Mouse (Mus musculus): ENCODE measurements around the gene Trpm5. TPM values are rescaled to one million over a fixed set of nuclear protein-coding genes. Genes with fewer than 3 reads are reported as not detected.
A peak's percentile ranks its signal among the peaks of the same experiment; 100 is the strongest.

Gene Trpm5
- polyA plus RNA-seq, 1 experiment from 2014 or later = 0.42 TPM

DNA sequence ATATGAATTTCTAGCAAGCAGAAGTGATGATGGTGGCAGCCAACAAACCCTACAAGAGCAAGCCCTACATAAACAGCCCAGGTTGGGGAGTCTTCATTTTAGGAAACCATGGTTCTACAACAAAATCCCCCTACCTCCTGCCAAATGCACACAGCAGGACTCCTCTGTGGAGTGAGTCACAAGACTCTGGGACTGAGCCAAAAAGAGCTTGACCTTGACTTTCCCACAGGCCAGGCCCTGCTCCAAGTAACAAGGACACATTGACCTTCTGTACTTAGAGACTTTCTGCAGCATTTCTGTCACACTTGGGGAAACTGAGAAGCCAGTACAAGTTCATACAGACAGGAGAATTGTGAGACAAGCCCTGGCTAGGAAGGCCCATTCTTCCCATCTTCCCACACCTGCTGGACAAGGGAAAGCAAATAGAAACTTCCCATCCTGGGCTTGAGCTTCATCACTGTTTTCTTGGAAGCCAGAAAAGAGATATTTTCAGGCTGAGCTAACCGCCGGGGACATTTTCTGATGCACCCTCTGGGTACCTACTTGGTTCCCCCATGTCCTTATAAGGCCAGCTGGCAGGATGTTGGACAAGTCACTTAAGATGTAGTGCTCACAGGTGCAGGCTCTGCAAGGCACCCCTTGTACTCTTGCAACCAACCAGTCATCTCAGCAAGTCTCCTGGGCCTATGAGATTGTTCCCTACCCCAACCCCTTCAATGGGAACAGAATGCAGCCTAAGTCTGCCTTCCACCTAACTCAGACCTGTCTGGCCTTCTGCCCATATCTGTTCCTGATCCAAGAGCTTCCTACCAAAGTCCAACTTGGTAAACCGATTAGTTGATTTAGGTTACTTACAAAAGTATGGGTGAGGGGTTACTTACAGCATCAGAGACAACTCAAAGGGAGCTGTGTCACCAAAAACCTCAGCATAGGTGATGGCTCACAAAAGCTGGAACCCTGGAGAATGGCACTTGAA, 44.3 kb downstream of the Trpm5 start:
- Histone ChIP-seq H3K9me3 (ENCODE audit: low read length) (no peaks in the 10 kb centered on the region), H3K4me3 (ENCODE audit: low read depth, low read length) (no peak overlapping the region), H3K4me2 (ENCODE audit: low read depth, low read length) (no peak overlapping the region; the same call in 1 of the 2 replicates), H3K27me3 (ENCODE audit: insufficient read depth, low read length) (no peaks in the 10 kb centered on the region), H3K4me1 (ENCODE audit: insufficient read depth) (peaks cover 49% of the 10 kb centered on the region), H3K36me3 (replicated peaks; ENCODE audit: insufficient read depth, low read length) (no peaks in the 10 kb centered on the region), H3K27ac (ENCODE audit: low read depth) (no peak overlapping the region; the same call in 1 of the 2 replicates), H3K9ac (replicated peaks) (no peak overlapping the region)
- ATAC-seq (no peak), DNase-seq (no peak)
- WGBS (ENCODE audit: insufficient replicate concordance) = 82% methylated on average over 3 of the region's 3 CpGs
- TF ChIP-seq EP300 (IDR thresholded peaks at IDR 0.05; ENCODE audit: low read depth) (no peak), CTCF (IDR thresholded peaks at IDR 0.05; ENCODE audit: low read depth) (no peak)

DNA sequence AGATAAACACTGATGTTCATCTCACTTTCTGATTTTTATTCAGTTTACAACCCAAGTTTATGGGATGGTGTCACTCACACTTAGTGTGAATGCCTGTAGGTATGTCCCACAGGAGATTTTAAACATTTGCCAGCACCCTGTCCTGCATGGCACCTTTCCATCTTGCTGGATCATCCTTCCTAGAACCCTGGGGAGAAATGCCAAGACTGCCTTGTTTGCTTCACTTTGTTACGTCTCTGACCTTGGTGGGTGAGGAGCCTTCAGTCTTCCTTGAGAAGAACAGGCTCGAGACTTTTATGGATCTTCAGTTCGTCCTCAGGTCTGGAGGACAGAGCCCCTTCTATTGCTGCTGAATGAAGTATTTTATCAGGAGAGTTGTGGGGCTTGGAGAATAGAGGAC, 45.1 kb downstream of the Trpm5 start:
- TF ChIP-seq CTCF (IDR thresholded peaks at IDR 0.05; ENCODE audit: low read depth) = no peak
- no peak for TF ChIP-seq EP300 (IDR thresholded peaks at IDR 0.05; ENCODE audit: low read depth)
- peaks cover 41% of the 10 kb centered on the region for H3K4me1 ChIP-seq (ENCODE audit: insufficient read depth)
- DNase-seq = no peak

DNA sequence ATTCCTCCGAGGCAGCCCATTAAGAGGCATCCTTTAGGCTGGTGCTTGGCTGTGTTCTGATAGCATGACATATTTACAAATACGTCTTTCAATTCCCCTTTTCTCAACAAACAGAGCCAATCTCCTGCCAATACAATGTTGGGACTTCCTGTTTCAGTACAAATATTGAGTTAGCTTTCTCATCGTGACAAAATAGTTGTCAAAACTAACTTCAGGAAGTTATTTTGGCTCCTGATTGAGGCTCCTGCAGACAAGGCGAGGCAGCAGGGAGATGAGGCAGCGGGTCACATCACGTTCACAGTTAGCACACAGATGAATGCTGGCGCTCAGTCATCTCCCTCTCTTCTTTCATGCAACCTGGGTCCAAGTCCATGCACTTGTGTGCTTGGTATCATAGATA, 48.1 kb downstream of the Trpm5 start:
- no peak overlapping the region for H3K4me3 ChIP-seq (ENCODE audit: low read depth, low read length)
- H3K4me1 ChIP-seq (ENCODE audit: insufficient read depth) = peaks cover 39% of the 10 kb centered on the region
- H3K27ac ChIP-seq (ENCODE audit: low read depth) = no peak overlapping the region
- 0 out of 2 replicates have a peak, but pooled peaks cover 3% of the 10 kb centered on the region for H3K9me3 ChIP-seq (ENCODE audit: low read length)
- H3K27me3 ChIP-seq (ENCODE audit: insufficient read depth, low read length) = no peaks in the 10 kb centered on the region
- no peak for DNase-seq
- WGBS (ENCODE audit: insufficient replicate concordance) = 33% methylated on average over 7 of the region's 7 CpGs
- no peak overlapping the region for H3K4me2 ChIP-seq (ENCODE audit: low read depth, low read length)
- no peaks in the 10 kb centered on the region for H3K36me3 ChIP-seq (replicated peaks; ENCODE audit: insufficient read depth, low read length)
- no peak for TF ChIP-seq CTCF (IDR thresholded peaks at IDR 0.05; ENCODE audit: low read depth)
- no peak for TF ChIP-seq EP300 (IDR thresholded peaks at IDR 0.05; ENCODE audit: low read depth)
- no peak overlapping the region for H3K9ac ChIP-seq (replicated peaks)
- ATAC-seq = no peak

More for the DNA sequence above, 45.1 kb downstream of the Trpm5 start:
- no peaks in the 10 kb centered on the region for H3K36me3 ChIP-seq (replicated peaks; ENCODE audit: insufficient read depth, low read length)
- H3K27ac ChIP-seq (ENCODE audit: low read depth) = no peak overlapping the region
- 75% methylated on average over 3 of the region's 3 CpGs for WGBS (ENCODE audit: insufficient replicate concordance)
- ATAC-seq = no peak
- H3K4me3 ChIP-seq (ENCODE audit: low read depth, low read length) = no peak overlapping the region
- no peak overlapping the region for H3K9ac ChIP-seq (replicated peaks)
- H3K9me3 ChIP-seq (ENCODE audit: low read length) = 0 out of 2 replicates have a peak, but pooled peaks cover 3% of the 10 kb centered on the region
- H3K4me2 ChIP-seq (ENCODE audit: low read depth, low read length) = no peak overlapping the region
- H3K27me3 ChIP-seq (ENCODE audit: insufficient read depth, low read length) = no peaks in the 10 kb centered on the region

DNA sequence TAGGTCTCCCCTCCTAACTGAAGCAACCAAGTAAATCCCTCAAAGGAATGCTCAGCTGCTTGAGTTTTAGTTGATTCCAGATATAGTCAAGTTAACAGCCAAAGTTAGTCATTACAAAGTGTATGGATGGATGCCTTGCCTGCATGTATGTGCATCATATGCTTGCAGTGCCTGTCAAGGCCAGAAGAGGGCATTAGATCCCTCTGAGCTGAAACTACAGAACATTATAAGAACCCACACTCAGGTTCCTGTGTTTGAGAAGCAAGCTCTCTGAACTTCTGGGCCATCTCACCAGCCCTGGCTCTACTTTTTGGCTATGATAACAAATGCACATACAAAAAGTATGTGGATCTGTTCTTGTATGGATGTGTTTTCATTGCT, 49.6 kb downstream of the Trpm5 start:
- Histone ChIP-seq H3K9ac (replicated peaks) (no peak overlapping the region), H3K27ac (ENCODE audit: low read depth) (no peak overlapping the region), H3K4me1 (ENCODE audit: insufficient read depth) (peaks cover 29% of the 10 kb centered on the region), H3K4me2 (ENCODE audit: low read depth, low read length) (no peak overlapping the region), H3K36me3 (replicated peaks; ENCODE audit: insufficient read depth, low read length) (no peaks in the 10 kb centered on the region), H3K9me3 (ENCODE audit: low read length) (0 out of 2 replicates have a peak, but pooled peaks cover 3% of the 10 kb centered on the region), H3K27me3 (ENCODE audit: insufficient read depth, low read length) (no peaks in the 10 kb centered on the region), H3K4me3 (ENCODE audit: low read depth, low read length) (no peak overlapping the region)
- DNase-seq = no peak
- no peak for ATAC-seq
- TF ChIP-seq CTCF (IDR thresholded peaks at IDR 0.05; ENCODE audit: low read depth) = peak; percentile 49
- TF ChIP-seq EP300 (IDR thresholded peaks at IDR 0.05; ENCODE audit: low read depth) = no peak

DNA sequence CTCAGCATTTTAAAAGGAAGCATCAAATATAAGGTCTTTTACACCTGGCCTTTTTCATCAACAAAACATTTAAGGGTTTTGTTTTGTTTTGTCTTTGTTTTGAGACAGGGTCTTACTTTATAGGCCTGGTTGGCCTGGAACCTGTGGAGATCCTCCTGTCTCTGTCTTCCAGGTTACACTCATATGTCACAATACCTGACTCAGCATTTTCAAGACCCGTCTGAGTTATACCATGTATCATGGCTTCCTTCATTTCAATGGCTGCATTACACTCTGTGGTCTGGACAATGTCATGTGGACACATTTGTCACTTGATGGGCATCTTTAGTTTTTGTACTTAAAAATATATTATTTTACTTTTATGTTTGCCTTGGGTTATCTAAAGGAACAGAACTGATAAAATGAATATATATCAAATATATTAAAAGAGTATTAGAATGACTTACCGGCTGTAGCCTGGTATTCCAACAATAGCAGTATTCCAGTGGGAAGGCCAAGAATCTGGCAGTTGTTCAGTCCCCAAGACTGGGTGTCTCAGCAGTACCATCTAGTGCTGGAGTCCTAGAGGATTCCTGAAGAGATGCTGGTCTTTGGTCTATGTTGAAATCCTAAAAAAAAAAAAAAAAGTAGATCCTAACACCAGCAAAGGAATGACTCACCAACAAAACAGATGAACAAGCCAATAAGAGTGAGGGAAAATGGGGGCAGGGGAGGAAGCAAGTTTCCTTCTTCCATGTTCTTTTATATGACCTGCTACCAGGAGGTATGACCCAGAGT, 50.2 kb downstream of the Trpm5 start:
- H3K9ac ChIP-seq (replicated peaks) = no peak overlapping the region

DNA sequence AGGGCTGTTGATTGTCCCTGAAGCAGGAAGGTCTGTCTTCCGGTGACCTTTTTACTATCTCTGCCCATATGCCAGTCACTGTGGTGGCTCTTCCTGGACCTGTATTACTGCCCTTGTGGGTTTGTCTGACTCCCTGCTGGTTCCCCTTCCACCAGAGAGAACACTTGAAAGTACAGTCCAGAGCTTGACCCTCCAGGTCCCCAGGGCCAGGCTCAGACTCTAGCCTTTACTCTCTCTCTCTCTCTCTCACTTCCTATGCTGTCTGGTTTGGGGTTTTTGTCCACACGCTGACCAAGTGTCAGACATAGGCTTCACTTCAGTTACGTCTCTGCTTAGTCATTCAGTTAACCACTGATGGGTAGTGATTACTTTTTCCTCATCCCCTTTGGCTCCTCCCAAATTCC, 51.5 kb downstream of the Trpm5 start:
- no peak for ATAC-seq
- DNase-seq = no peak
- H3K4me2 ChIP-seq (ENCODE audit: low read depth, low read length) = no peak overlapping the region

More for the DNA sequence above, 50.2 kb downstream of the Trpm5 start:
- Histone ChIP-seq H3K27ac (ENCODE audit: low read depth) (no peak overlapping the region), H3K4me1 (ENCODE audit: insufficient read depth) (peaks cover 23% of the 10 kb centered on the region), H3K4me2 (ENCODE audit: low read depth, low read length) (no peak overlapping the region), H3K4me3 (ENCODE audit: low read depth, low read length) (no peak overlapping the region), H3K27me3 (ENCODE audit: insufficient read depth, low read length) (no peaks in the 10 kb centered on the region), H3K36me3 (replicated peaks; ENCODE audit: insufficient read depth, low read length) (no peaks in the 10 kb centered on the region), H3K9me3 (ENCODE audit: low read length) (0 out of 2 replicates have a peak, but pooled peaks cover 3% of the 10 kb centered on the region)
- TF ChIP-seq CTCF (IDR thresholded peaks at IDR 0.05; ENCODE audit: low read depth) (no peak), EP300 (IDR thresholded peaks at IDR 0.05; ENCODE audit: low read depth) (no peak)
- ATAC-seq = no peak
- DNase-seq = no peak
- 73% methylated on average over 2 of the region's 2 CpGs for WGBS (ENCODE audit: insufficient replicate concordance)

More for the DNA sequence above, 51.5 kb downstream of the Trpm5 start:
- no peak overlapping the region for H3K4me3 ChIP-seq (ENCODE audit: low read depth, low read length)
- 36% methylated on average over 3 of the region's 3 CpGs for WGBS (ENCODE audit: insufficient replicate concordance)
- H3K36me3 ChIP-seq (replicated peaks; ENCODE audit: insufficient read depth, low read length) = no peaks in the 10 kb centered on the region
- H3K9ac ChIP-seq (replicated peaks) = no peak overlapping the region
- peak overlapping the region; percentile 68 for H3K27ac ChIP-seq (ENCODE audit: low read depth)
- 0 out of 2 replicates have a peak, but pooled peaks cover 3% of the 10 kb centered on the region for H3K9me3 ChIP-seq (ENCODE audit: low read length)
- TF ChIP-seq EP300 (IDR thresholded peaks at IDR 0.05; ENCODE audit: low read depth) (no peak), CTCF (IDR thresholded peaks at IDR 0.05; ENCODE audit: low read depth) (no peak)
- H3K27me3 ChIP-seq (ENCODE audit: insufficient read depth, low read length) = no peaks in the 10 kb centered on the region
- peaks cover 23% of the 10 kb centered on the region for H3K4me1 ChIP-seq (ENCODE audit: insufficient read depth)

All from liver, postnatal 0 days (tissue).